Mouse (Mus musculus) mammary gland, adult 2 months (tissue): ENCODE data around the gene Rmnd1. TPM values are rescaled to one million over a fixed set of nuclear protein-coding genes. Genes with fewer than 3 reads are reported as not detected.

Experiments
- polyA plus RNA-seq: library from polyadenylated mRNA; depleted of rRNA; stranded (reverse); fragments of >200 nt; gene quantifications from 2 replicates; pipeline ENCODE4 v1.2.3, GENCODE M21; 2012; ENCODE audit warnings: low replicate concordance; rRNA removed

Gene Rmnd1
- polyA plus RNA-seq, result 22.4 and 63.4 TPM in 2 replicates

DNA sequence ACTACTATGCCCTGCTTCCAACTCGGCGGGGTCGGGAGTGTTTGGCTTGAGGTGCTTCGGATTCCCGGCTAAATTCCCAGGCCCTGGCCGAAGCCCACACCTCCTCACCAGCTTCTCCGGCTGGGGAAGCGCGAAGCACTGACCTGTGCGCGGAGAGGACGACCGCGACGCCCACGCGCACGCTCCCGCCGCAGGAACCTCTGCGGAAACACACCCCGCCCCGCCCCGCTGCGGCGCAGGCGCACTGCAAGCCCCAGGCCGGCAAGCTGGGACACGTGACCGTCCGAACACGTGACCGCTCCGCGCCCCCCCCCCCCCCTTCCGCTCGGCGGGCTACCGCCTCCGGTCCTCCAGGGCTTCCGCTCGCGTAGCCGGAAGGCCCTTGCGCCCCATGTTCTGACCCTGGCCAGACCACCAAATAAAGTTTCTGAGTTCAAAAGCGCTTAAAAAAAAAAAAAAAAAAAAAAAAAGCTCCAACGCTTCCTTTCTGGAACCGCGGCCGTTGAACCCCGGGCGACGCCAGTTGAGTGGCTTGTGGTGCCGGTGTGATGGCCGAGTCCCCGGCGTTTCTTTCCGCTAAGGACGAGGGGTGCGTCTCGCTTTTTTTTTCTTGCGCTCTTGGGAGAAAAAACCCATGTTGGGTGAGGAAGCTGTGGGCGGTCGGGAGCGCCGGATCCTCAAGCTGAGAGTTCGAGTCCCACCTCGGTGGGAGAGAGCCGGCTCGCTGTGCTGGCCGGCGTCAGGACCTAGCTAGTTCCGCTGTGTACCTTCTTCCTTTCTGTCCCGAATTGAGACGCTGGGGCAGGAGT is at the start of gene Rmnd1, which contains the start of gene Armt1:
Gene Rmnd1 (minus strand): TSS at position 266 of the 809 bp plus-strand sequence.
Gene Armt1 (plus strand): TSS at position 345 of the 809 bp plus-strand sequence.

GRCm38 (mm10) chr10:4387701-4388383 is 44.3 kb downstream of the Rmnd1 start, which contains the start of gene Zbtb2:
TSS of gene Zbtb2 (minus strand) at chr10:4388108.

Other genes starting within 250 kb of the Rmnd1 start
- gene Akap12, start 166.0 kb downstream of the Rmnd1 start, polyA plus RNA-seq, result 5.2 and 9.0 TPM in 2 replicates
- 8.6 and 9.9 TPM in 2 replicates for gene Zbtb2, start 44.3 kb downstream of the Rmnd1 start, polyA plus RNA-seq
- 5.8 and 11.0 TPM in 2 replicates for gene Armt1, start 79 bp upstream of the Rmnd1 start, polyA plus RNA-seq
- 0.44 and 0.73 TPM in 2 replicates for gene Ccdc170, start 50.1 kb upstream of the Rmnd1 start, polyA plus RNA-seq
- gene Esr1, start 179.2 kb upstream of the Rmnd1 start, polyA plus RNA-seq, result 30.8 and 31.9 TPM in 2 replicates